In genomic region chr6:86595865-86596440, GRCm38 (mm10) we compare ENCODE assay signal across 24 mouse cellular contexts. TPM values are rescaled to one million over a fixed set of nuclear protein-coding genes. Genes with fewer than 3 reads are reported as not detected.
DNase-seq lines count a peak whose midpoint lies in the region; ATAC-seq and TF ChIP-seq lines count a peak whose summit lies in the region.
"Had no signal": no experiment of that assay in that cellular context is flagged by ENCODE, and none has a peak within 500 bp of the region (broad histone marks: within the 10 kb centered on the region; RNA-seq: fewer than 3 reads in every experiment).

No protein-coding gene starts in this region.

- WGBS in kidney, embryonic 16.5 days, result 82% methylated on average over 17 of the region's 17 CpGs

- ATAC-seq in kidney, embryonic 16.5 days (ENCODE audit: low FRiP score, low TSS enrichment), result no peak
- ATAC-seq: forebrain, embryonic 13.5 days; hindbrain, embryonic 16.5 days; midbrain, embryonic 16.5 days; Patski had no signal

- no peaks in the 10 kb centered on the region for H3K36me3 ChIP-seq in kidney, embryonic 16.5 days (ENCODE audit: insufficient read depth, low read length)
- H3K36me3 ChIP-seq: embryonic facial prominence, embryonic 12.5 days; limb, embryonic 10.5 days; neural tube, embryonic 15.5 days had no signal

- H3K4me3 ChIP-seq in kidney, embryonic 16.5 days (ENCODE audit: low read length), result no peak overlapping the region
- no peak overlapping the region for H3K4me3 ChIP-seq in layer of hippocampus, adult 2 months
- H3K4me3 ChIP-seq: forebrain, embryonic 13.5 days; neural tube, embryonic 15.5 days had no signal

- TF ChIP-seq CTCF in layer of hippocampus, adult 2 months (conservative IDR thresholded peaks at IDR 0.05), result no peak

- DNase-seq in kidney, adult 8-10 months, result peak; percentile 36 to 42
- DNase-seq in induced T-regulatory cell, adult 2 months (ENCODE audit: low read depth), result peak; percentile 38
- peak; percentile 32 to 49 for DNase-seq in kidney, postnatal 36 days
- DNase-seq in layer of hippocampus, adult 9-10 months (ENCODE audit: low spot score), result no peak
- DNase-seq in cerebellum, adult 11 months, result no peak
- DNase-seq in layer of hippocampus, adult 2 months (ENCODE audit: low spot score in 2 of 2), result no peak
- DNase-seq: adrenal gland, adult 8-10 months; B cell, adult 2 months; cerebellum, postnatal 10 days; heart, adult 18-20 months; lung, embryonic 14.5 days; lung, postnatal 4 days; thymus, postnatal 25 days had no signal

- H3K4me1 ChIP-seq in kidney, embryonic 16.5 days (ENCODE audit: insufficient read depth, low read length), result peaks cover 11% of the 10 kb centered on the region; the same call in 1 of the 2 replicates
- H3K4me1 ChIP-seq: embryonic facial prominence, embryonic 12.5 days had no signal

- H3K9ac ChIP-seq in kidney, embryonic 16.5 days (replicated peaks; ENCODE audit: low read length), result no peak overlapping the region
- H3K9ac ChIP-seq: embryonic facial prominence, embryonic 12.5 days; forebrain, embryonic 13.5 days; lung, embryonic 14.5 days; neural tube, embryonic 15.5 days had no signal

- no peaks in the 10 kb centered on the region for H3K9me3 ChIP-seq in kidney, embryonic 16.5 days (ENCODE audit: low read length)
- H3K9me3 ChIP-seq: embryonic facial prominence, embryonic 12.5 days; forebrain, embryonic 13.5 days; limb, embryonic 10.5 days; neural tube, embryonic 15.5 days had no signal

- H3K27me3 ChIP-seq in kidney, embryonic 16.5 days (ENCODE audit: insufficient read depth, low read length), result 0 out of 2 replicates have a peak, but pooled peaks cover 3% of the 10 kb centered on the region
- H3K27me3 ChIP-seq: embryonic facial prominence, embryonic 12.5 days; Patski had no signal

- no peak overlapping the region for H3K4me2 ChIP-seq in kidney, embryonic 16.5 days (replicated peaks; ENCODE audit: low read depth, low read length)
- H3K4me2 ChIP-seq: forebrain, embryonic 13.5 days had no signal

- H3K27ac ChIP-seq in kidney, embryonic 16.5 days (ENCODE audit: low read length), result no peak overlapping the region
- H3K27ac ChIP-seq in layer of hippocampus, adult 2 months, result no peak overlapping the region
- H3K27ac ChIP-seq: embryonic facial prominence, embryonic 12.5 days; forebrain, embryonic 13.5 days; neural tube, embryonic 15.5 days had no signal

RNA-seq across cellular contexts. Expression of gene Asprv1, which starts 32.0 kb away (rescaled TPM):
- polyA plus RNA-seq in kidney, embryonic 16.5 days (2015; fragmentation: Nextera tagmentation; extraction: Ambion mirVana), result 0.89 and 0.99 TPM in 2 replicates
- total RNA-seq in layer of hippocampus, adult 2 months (2021), result 1 to 10 TPM; 1.2 to 1.9 TPM
- total RNA-seq: gastrocnemius, adult 8-10 months; heart, adult 18-20 months had no signal
- polyA plus RNA-seq: erythroblast, embryonic 14.5 days; heart, embryonic 14.5 days; Patski had no signal

Comparison
In these comparisons a context has a peak if more than half of its experiments do, and no peak if none do; other contexts are left out.
1. DNase-seq: peak in kidney, adult 8-10 months (2 of 2), induced T-regulatory cell, adult 2 months (single experiment) and kidney, postnatal 36 days (2 of 2); none in layer of hippocampus, adult 9-10 months (single experiment), cerebellum, adult 11 months (single experiment) and layer of hippocampus, adult 2 months (0 of 2).